Mouse (Mus musculus): ENCODE data around the gene Ism2. TPM values are rescaled to one million over a fixed set of nuclear protein-coding genes. Genes with fewer than 3 reads are reported as not detected.

Gene Ism2
- polyA plus RNA-seq, 1 experiment from 2014 or later, result 0.13 TPM

DNA sequence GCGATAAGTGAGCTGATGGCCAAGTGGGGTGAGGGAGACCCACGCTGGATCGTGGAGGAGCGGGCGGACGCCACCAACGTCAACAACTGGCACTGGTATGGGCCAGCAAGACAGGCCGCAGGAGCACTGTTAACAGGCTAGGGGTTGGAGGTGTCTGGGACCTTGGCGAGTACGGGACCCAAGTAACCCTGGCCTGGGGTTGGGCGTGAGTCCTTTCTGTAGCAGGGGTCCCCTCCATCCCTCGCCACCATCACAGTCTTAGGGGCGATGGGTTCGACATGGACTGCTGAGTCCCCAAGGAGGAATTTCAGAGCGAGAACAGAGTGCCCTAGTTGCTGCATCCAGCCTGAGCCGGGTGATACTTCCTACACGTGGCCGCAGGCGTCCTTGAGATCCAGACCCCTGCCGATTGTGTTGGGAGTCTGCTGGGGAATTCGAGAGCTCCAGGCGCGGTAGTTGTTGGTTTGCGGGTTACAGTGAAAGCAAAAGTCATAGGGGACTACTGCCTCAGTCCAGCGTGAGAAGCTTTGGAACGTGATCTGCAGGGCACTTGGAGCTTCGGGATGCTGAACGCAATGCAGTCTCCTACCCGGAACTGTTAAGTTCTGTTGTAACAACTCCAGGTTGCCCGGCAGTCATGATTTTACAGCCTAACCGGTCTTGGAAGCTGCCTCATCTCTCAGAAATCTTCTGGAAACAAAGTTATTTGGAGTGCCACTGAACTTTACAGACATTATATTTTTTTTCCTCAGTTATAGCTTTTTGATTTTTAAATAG is 32.5 kb downstream of the Ism2 start:
- Histone ChIP-seq H3K9ac (ENCODE audit: low read depth, low read length) (peak overlapping the region; percentile 88), H3K27ac (ENCODE audit: low read length) (peak overlapping the region; percentile 91), H3K4me1 (ENCODE audit: control insufficient read depth, low read depth, low read length) (peaks cover 14% of the 10 kb centered on the region), H3K4me2 (ENCODE audit: low read depth, low read length) (peak overlapping the region; percentile 80), H3K27me3 (ENCODE audit: control insufficient read depth, insufficient read depth, low read depth, low read length) (no peaks in the 10 kb centered on the region), H3K9me3 (replicated peaks; ENCODE audit: control insufficient read depth, low read length) (no peaks in the 10 kb centered on the region), H3K36me3 (ENCODE audit: control insufficient read depth, insufficient read depth) (peaks cover 32% of the 10 kb centered on the region), H3K4me3 (ENCODE audit: low read depth, low read length) (peak overlapping the region; percentile 78)
- no peak; the same call in 1 of the 2 replicates for ATAC-seq (ENCODE audit: low read depth)
- under 1% methylated on average over 31 of the region's 31 CpGs for WGBS (ENCODE audit: insufficient replicate concordance)

DNA sequence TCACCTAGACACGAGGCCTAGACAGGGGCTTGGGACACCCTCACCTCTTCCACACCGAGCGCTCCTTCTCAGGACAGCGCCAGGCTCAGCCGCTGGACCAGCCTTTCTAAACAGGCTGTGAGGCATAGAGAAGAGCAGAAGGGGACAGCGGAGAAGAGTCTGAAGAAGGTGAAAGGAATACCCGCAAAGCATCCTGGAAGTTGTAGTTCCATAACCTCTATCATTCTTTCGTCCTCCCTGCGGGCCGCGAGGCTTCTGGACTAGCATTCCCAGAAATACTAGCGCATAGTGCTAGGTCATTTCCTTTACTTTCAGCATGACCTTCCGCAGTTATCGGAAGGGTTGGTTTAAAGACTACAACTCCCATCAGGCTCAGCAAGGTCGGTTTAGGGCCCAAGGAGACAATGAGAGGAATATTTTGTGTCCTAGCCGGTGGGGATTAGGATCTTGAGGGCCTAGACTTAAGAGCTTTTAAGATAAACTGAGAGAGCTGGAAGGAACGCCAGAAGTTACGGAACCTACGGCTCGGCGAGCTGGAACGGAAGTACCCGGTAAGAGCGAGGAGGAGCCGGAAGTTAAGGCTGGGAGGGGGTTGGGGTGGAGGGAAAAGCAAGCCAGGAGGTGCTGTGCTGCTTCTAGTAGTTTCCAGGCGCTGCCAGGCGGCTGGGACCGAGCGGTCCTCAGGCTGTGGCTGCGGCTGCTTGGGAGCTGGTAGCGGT is 33.2 kb downstream of the Ism2 start, which contains the start of the genes Vipas39 and Ahsa1:
TSS of gene Vipas39 (minus strand) at position 149 of the 719 bp plus-strand sequence.
TSS of gene Ahsa1 (plus strand) at position 372 of the 719 bp plus-strand sequence.
- H3K27ac ChIP-seq (ENCODE audit: low read length), result peak within 1 kb of the TSS; percentile 91
- peak within 1 kb of the TSS; percentile 78 for H3K4me3 ChIP-seq (ENCODE audit: low read depth, low read length)
- ATAC-seq (ENCODE audit: low read depth), result peak; percentile 94
- peak within 1 kb of the TSS; percentile 87 for H3K4me2 ChIP-seq (ENCODE audit: low read depth, low read length)
- H3K9me3 ChIP-seq (replicated peaks; ENCODE audit: control insufficient read depth, low read length), result no peaks in the 10 kb centered on the region
- H3K9ac ChIP-seq (ENCODE audit: low read depth, low read length), result peak within 1 kb of the TSS; percentile 88
- H3K4me1 ChIP-seq (ENCODE audit: control insufficient read depth, low read depth, low read length), result peaks cover 14% of the 10 kb centered on the region
- H3K36me3 ChIP-seq (ENCODE audit: control insufficient read depth, insufficient read depth), result peaks cover 26% of the 10 kb centered on the region
- WGBS (ENCODE audit: insufficient replicate concordance), result under 1% methylated on average over 31 of the region's 31 CpGs
- H3K27me3 ChIP-seq (ENCODE audit: control insufficient read depth, insufficient read depth, low read depth, low read length), result no peaks in the 10 kb centered on the region

DNA sequence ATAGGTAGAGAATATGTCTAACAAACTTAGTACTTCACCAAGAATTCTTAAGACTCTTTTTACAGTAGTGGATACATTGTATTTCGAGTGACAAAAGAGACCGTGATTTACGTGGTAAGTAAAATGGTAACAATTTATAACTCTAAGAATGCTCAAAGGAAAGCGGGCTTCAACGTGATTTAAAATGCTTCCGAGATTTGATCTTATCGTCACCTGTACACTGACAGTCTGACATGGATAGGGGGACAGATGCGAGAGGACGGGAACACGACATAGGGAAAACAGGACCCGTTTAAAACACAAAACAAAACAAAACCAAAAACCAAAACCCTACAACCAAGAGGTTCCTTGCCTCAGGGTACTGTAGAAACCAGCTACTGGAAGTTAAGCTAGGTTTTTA is 34.1 kb downstream of the Ism2 start:
- ATAC-seq (ENCODE audit: low read depth), result no peak
- WGBS (ENCODE audit: insufficient replicate concordance), result 15% methylated on average over 11 of the region's 11 CpGs
- peak overlapping the region; percentile 82 for H3K9ac ChIP-seq (ENCODE audit: low read depth, low read length)
- H3K9me3 ChIP-seq (replicated peaks; ENCODE audit: control insufficient read depth, low read length), result no peaks in the 10 kb centered on the region
- peak overlapping the region; percentile 72 for H3K27ac ChIP-seq (ENCODE audit: low read length)
- peak overlapping the region; percentile 78 for H3K4me3 ChIP-seq (ENCODE audit: low read depth, low read length)
- H3K4me1 ChIP-seq (ENCODE audit: control insufficient read depth, low read depth, low read length), result peaks cover 14% of the 10 kb centered on the region
- peak overlapping the region; percentile 87 for H3K4me2 ChIP-seq (ENCODE audit: low read depth, low read length)
- H3K36me3 ChIP-seq (ENCODE audit: control insufficient read depth, insufficient read depth), result peaks cover 18% of the 10 kb centered on the region
- H3K27me3 ChIP-seq (ENCODE audit: control insufficient read depth, insufficient read depth, low read depth, low read length), result no peaks in the 10 kb centered on the region

DNA sequence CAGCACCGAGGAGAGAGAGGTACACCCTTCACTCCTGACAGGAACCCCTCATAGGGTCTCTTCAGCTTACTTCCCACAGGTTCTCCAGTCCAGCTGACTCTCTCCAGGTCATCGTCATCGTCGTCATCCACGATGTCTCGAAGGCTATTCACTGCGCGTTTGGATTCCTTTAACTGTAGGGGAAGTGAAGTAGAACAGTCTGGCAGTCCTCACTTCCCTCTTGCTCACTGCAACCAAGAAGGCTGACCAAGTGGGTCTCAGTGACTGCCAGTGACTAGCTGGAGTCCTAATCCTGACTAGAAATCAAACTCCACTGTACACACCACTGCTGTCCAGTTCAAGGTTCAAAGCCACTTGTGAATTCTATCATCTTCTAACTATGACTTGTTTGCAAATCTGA is 38.9 kb downstream of the Ism2 start:
- Histone ChIP-seq H3K36me3 (ENCODE audit: control insufficient read depth, insufficient read depth) (peaks cover 4% of the 10 kb centered on the region), H3K4me2 (ENCODE audit: low read depth, low read length) (no peak overlapping the region), H3K4me3 (ENCODE audit: low read depth, low read length) (no peak overlapping the region), H3K27ac (ENCODE audit: low read length) (no peak overlapping the region), H3K9me3 (replicated peaks; ENCODE audit: control insufficient read depth, low read length) (no peaks in the 10 kb centered on the region), H3K9ac (ENCODE audit: low read depth, low read length) (no peak overlapping the region), H3K27me3 (ENCODE audit: control insufficient read depth, insufficient read depth, low read depth, low read length) (no peaks in the 10 kb centered on the region), H3K4me1 (ENCODE audit: control insufficient read depth, low read depth, low read length) (peaks cover 8% of the 10 kb centered on the region)
- no peak for ATAC-seq (ENCODE audit: low read depth)
- WGBS (ENCODE audit: insufficient replicate concordance), result 82% methylated on average over 8 of the region's 8 CpGs

DNA sequence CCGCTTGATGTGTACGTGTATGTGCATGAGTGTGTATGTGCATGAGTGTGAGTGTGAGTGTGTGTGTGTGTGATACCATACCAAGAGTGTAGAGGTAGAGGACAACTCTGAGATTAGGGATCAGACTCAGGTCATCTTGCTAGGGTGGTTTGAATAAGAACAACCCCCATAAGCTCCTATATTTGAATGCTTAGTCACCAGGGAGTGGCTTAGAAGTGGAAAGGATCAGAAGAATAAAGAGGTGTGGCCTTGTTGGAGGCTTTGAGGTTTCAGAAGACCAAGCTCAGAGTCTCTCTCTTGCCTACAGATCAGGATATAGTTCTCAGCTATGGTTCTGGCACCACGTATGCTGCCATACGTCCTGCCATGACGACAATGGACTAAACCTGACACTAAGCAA is 42.9 kb downstream of the Ism2 start:
- Histone ChIP-seq H3K27ac (ENCODE audit: low read length) (no peak overlapping the region), H3K9me3 (replicated peaks; ENCODE audit: control insufficient read depth, low read length) (no peaks in the 10 kb centered on the region), H3K4me2 (ENCODE audit: low read depth, low read length) (no peak overlapping the region), H3K36me3 (ENCODE audit: control insufficient read depth, insufficient read depth) (peaks cover 7% of the 10 kb centered on the region; the same call in 1 of the 2 replicates), H3K4me1 (ENCODE audit: control insufficient read depth, low read depth, low read length) (peaks cover 2% of the 10 kb centered on the region; the same call in 1 of the 2 replicates), H3K9ac (ENCODE audit: low read depth, low read length) (no peak overlapping the region), H3K27me3 (ENCODE audit: control insufficient read depth, insufficient read depth, low read depth, low read length) (no peaks in the 10 kb centered on the region), H3K4me3 (ENCODE audit: low read depth, low read length) (no peak overlapping the region)
- WGBS (ENCODE audit: insufficient replicate concordance), result 75% methylated on average over 5 of the region's 5 CpGs
- ATAC-seq (ENCODE audit: low read depth), result 0 out of 2 replicates have a peak, but pooled peaks have one; percentile 19

DNA sequence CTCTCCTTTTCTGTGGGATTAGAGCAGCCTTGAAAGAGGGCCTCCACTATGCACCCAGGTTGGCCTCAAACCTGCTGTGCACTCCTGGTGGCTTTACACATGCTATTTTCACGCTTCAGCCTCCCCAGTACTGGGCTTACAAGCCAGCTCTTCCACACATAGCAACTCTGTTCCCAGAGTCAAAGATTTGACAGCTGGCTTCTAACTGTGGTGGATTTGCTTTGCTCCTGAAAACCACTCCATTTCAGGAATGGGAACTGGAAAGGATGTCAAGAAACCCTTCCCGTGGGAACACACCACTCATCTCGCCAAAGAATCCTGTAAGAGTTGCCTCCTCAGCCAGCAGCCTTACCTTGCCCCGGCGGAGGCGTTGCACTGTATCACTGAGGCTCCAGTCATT is 45.6 kb downstream of the Ism2 start:
- no peak for ATAC-seq (ENCODE audit: low read depth)
- Histone ChIP-seq H3K4me1 (ENCODE audit: control insufficient read depth, low read depth, low read length) (peaks cover 5% of the 10 kb centered on the region), H3K4me2 (ENCODE audit: low read depth, low read length) (no peak overlapping the region), H3K4me3 (ENCODE audit: low read depth, low read length) (no peak overlapping the region), H3K27ac (ENCODE audit: low read length) (no peak overlapping the region), H3K27me3 (ENCODE audit: control insufficient read depth, insufficient read depth, low read depth, low read length) (no peaks in the 10 kb centered on the region), H3K9me3 (replicated peaks; ENCODE audit: control insufficient read depth, low read length) (no peaks in the 10 kb centered on the region), H3K36me3 (ENCODE audit: control insufficient read depth, insufficient read depth) (peaks cover 8% of the 10 kb centered on the region; the same call in 1 of the 2 replicates), H3K9ac (ENCODE audit: low read depth, low read length) (no peak overlapping the region)
- WGBS (ENCODE audit: insufficient replicate concordance), result 85% methylated on average over 6 of the region's 6 CpGs

DNA sequence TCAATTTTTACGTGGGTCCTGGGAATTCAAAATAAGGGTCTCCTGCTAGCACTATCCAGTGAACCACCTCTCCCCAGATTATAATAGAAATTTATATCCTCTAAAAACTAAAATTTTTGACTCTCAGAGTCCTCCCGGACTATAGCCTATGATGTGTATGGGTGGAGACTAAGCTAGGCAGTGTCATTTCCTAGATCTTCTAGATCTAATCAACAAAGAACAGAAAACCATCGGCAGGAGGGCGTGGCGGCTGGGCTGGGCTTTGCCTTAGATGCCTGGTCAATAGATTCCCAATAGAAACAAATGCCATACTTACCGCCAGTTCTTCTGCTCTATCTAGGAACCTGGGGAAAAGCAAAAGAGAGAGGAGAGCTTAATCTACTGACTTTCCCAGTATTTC is 49.3 kb downstream of the Ism2 start:
- Histone ChIP-seq H3K27me3 (ENCODE audit: control insufficient read depth, insufficient read depth, low read depth, low read length) (no peaks in the 10 kb centered on the region), H3K9me3 (replicated peaks; ENCODE audit: control insufficient read depth, low read length) (no peaks in the 10 kb centered on the region), H3K4me1 (ENCODE audit: control insufficient read depth, low read depth, low read length) (peaks cover 3% of the 10 kb centered on the region), H3K27ac (ENCODE audit: low read length) (no peak overlapping the region), H3K4me2 (ENCODE audit: low read depth, low read length) (no peak overlapping the region), H3K9ac (ENCODE audit: low read depth, low read length) (no peak overlapping the region), H3K36me3 (ENCODE audit: control insufficient read depth, insufficient read depth) (peaks cover 6% of the 10 kb centered on the region; the same call in 1 of the 2 replicates), H3K4me3 (ENCODE audit: low read depth, low read length) (no peak overlapping the region)
- WGBS (ENCODE audit: insufficient replicate concordance), result 49% methylated on average over 6 of the region's 6 CpGs
- peak; percentile 69; the same call in 1 of the 2 replicates for ATAC-seq (ENCODE audit: low read depth)

DNA sequence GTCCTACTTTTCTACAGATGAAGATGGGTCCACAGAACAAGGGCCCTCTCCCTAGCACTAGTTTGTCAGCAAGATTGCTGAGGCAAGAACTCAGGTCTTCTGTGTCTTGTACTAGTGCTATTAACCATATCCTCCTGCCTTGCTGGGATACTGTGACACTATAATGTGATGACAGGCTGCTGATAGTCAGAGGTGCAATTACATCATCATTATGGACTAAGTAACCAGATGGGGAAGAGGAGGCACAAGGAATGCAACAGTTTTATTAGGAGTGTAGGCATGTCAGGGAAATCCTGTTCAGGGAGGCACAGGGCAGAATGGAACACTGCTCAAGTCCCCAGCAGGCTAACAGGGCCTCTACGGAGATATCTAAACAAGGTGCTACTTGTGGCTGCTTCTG is 60.9 kb downstream of the Ism2 start, which contains the start of gene Noxred1:
TSS of gene Noxred1 (minus strand) at position 101 of the 400 bp plus-strand sequence.
- WGBS (ENCODE audit: insufficient replicate concordance), result 81% methylated on average over 1 of the region's 1 CpGs
- ATAC-seq (ENCODE audit: low read depth), result no peak

More for the DNA sequence above, 60.9 kb downstream of the Ism2 start, which contains the start of gene Noxred1:
- Histone ChIP-seq H3K9me3 (replicated peaks; ENCODE audit: control insufficient read depth, low read length) (no peaks in the 10 kb centered on the region), H3K9ac (ENCODE audit: low read depth, low read length) (no peak within 1 kb of the TSS), H3K4me2 (ENCODE audit: low read depth, low read length) (no peak within 1 kb of the TSS), H3K36me3 (ENCODE audit: control insufficient read depth, insufficient read depth) (0 out of 2 replicates have a peak, but pooled peaks cover 2% of the 10 kb centered on the region), H3K27ac (ENCODE audit: low read length) (no peak within 1 kb of the TSS), H3K27me3 (ENCODE audit: control insufficient read depth, insufficient read depth, low read depth, low read length) (no peaks in the 10 kb centered on the region), H3K4me3 (ENCODE audit: low read depth, low read length) (no peak within 1 kb of the TSS), H3K4me1 (ENCODE audit: control insufficient read depth, low read depth, low read length) (no peaks in the 10 kb centered on the region)
